Mouse (Mus musculus) C2C12 (cell line): ENCODE measurements around the gene Spata5.

Experiments used
- CTCF ChIP-seq: IDR thresholded peaks from one replicate; pipeline ENCODE4 v1.5.1; 2011; ENCODE audit not compliant: control insufficient read depth, insufficient read depth, insufficient read length
- MAX ChIP-seq: IDR thresholded peaks from one replicate; pipeline ENCODE4 v1.6.1; 2011; ENCODE audit warnings: mild to moderate bottlenecking, control low read depth
- MYOG ChIP-seq: IDR thresholded peaks from one replicate; pipeline ENCODE4 v1.6.1; 2011; ENCODE audit not compliant: control insufficient read depth, insufficient read length; ENCODE audit errors: extremely low read depth
- USF1 ChIP-seq: IDR thresholded peaks from one replicate; pipeline ENCODE4 v1.6.1; 2011; ENCODE audit warnings: low read depth, mild to moderate bottlenecking, control low read depth, moderate library complexity

DNA sequence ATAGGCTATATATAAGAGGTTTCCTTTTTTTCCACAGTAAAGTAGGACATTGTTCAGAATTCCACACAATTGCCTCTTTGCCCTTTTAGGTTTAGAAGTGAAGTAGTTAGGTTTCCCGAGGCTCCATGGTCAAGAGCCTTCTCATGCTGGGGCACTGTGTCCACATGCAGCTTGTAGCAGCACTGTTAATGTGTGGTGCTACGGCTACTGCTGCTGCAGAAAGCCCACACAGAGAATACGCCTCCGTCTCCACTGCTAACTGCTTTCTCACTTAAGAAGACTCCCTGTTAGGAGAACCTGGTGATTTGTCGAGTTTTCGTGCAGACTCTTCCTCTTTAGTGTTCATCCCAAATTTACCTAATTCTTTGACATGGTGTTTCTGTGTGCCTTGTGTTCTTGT is 152.4 kb downstream of the Spata5 start:
- no peak for TF ChIP-seq CTCF
- TF ChIP-seq MYOG = no peak
- TF ChIP-seq MAX = no peak
- no peak for TF ChIP-seq USF1
